Mouse (Mus musculus) testis, adult 2 months (tissue): ENCODE data around the gene Thrsp.
"Not testable (repeated sequence)": the region's sequence is repeated elsewhere in the genome, so short reads cannot be mapped to it uniquely, and the experiment has no call there.

Source experiments
- CTCF ChIP-seq: fragments of 200-500 bp; IDR thresholded peaks from 2 replicates; pipeline ENCODE4 v1.5.1; 2012; ENCODE audit warnings: low read depth, mild to moderate bottlenecking, inconsistent platforms, low read length, moderate library complexity; ENCODE audit not compliant: control insufficient read depth, insufficient read depth, insufficient replicate concordance
- POLR2A ChIP-seq: fragments of 200-500 bp; IDR thresholded peaks from 2 replicates; pipeline ENCODE4 v1.6.1; 2012; ENCODE audit warnings: low read depth, mild to moderate bottlenecking, inconsistent platforms, low read length, moderate library complexity; ENCODE audit not compliant: control insufficient read depth

GRCm38 (mm10) chr7:97433517-97433916 is 16.0 kb upstream of the Thrsp start:
- not testable (repeated sequence) for TF ChIP-seq CTCF, POLR2A
